Mouse (Mus musculus) olfactory bulb, adult 2 months (tissue): Measurements from ENCODE around the gene Trim67.

ENCODE experiments used
- CTCF ChIP-seq: fragments of 200-500 bp; IDR thresholded peaks from 2 replicates; pipeline ENCODE4 v1.5.1; 2012; ENCODE audit warnings: low read depth, mild to moderate bottlenecking, low read length, moderate library complexity; ENCODE audit not compliant: insufficient read depth
- POLR2A ChIP-seq: fragments of 200-500 bp; IDR thresholded peaks from 2 replicates; pipeline ENCODE4 v1.6.1; 2012; ENCODE audit warnings: mild to moderate bottlenecking, low read depth, low read length, moderate library complexity; ENCODE audit not compliant: insufficient read depth

DNA sequence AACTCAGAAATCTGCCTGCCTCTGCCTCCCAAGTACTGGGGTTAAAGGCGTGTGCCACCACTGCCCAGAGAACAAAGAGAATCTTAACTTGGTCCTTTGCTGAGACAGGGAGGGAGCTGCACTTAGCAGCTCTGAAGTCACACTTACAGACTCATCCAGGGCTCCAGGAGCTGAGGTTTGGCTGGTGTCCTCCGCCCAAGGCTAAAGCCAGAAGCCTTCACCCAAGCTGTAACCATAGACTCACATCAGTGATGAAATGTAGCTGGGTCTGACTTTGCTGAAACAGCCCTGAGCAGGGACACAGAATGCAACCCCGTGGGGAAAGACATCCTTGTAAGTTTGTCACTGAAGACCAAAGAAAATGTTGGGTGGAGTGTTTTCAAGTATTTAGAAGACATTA lies 10.5 kb upstream of the Trim67 start:
- TF ChIP-seq CTCF, result no peak
- TF ChIP-seq POLR2A, result no peak
